Mouse (Mus musculus) neural tube, embryonic 13.5 days (tissue): Measurements from ENCODE around the gene Nrg3. TPM values are rescaled to one million over a fixed set of nuclear protein-coding genes. Genes with fewer than 3 reads are reported as not detected.

ENCODE experiments used
- ATAC-seq: fragments of 200-750 bp; cut with Nextera tagmentation; 2 replicates; pipeline ENCODE4 v1.8.0; 2017; ENCODE audit warnings: low read depth, mild to moderate bottlenecking, moderate TSS enrichment, moderate library complexity
- H3K27ac ChIP-seq: fragments of 300-500 bp; sonication (generic); replicated peaks from 2 replicates; pipeline ENCODE4 v1.5.1; 2015; ENCODE audit warnings: moderate library complexity, mild to moderate bottlenecking, inconsistent platforms
- H3K27me3 ChIP-seq: fragments of 300-500 bp; sonication (generic); 2 replicates; pipeline ENCODE4 v1.6.1; 2015; ENCODE audit warnings: mild to moderate bottlenecking, inconsistent platforms
- H3K36me3 ChIP-seq: fragments of 300-500 bp; sonication (generic); 2 replicates; pipeline ENCODE4 v1.6.1; 2015; ENCODE audit warnings: mild to moderate bottlenecking, inconsistent platforms
- H3K4me1 ChIP-seq: fragments of 300-500 bp; sonication (generic); replicated peaks from 2 replicates; pipeline ENCODE4 v1.6.1; 2015; ENCODE audit warnings: inconsistent platforms
- H3K4me2 ChIP-seq: fragments of 300-500 bp; sonication (generic); 2 replicates; pipeline ENCODE4 v1.6.1; 2015; ENCODE audit warnings: inconsistent platforms, mild to moderate bottlenecking, moderate library complexity
- H3K4me3 ChIP-seq: fragments of 300-500 bp; sonication (generic); 2 replicates; pipeline ENCODE4 v1.5.1; 2015; ENCODE audit warnings: mild to moderate bottlenecking, inconsistent platforms
- H3K9ac ChIP-seq: fragments of 300-500 bp; sonication (generic); 2 replicates; pipeline ENCODE4 v1.6.1; 2015; ENCODE audit warnings: moderate library complexity, mild to moderate bottlenecking, inconsistent platforms
- H3K9me3 ChIP-seq: fragments of 300-500 bp; sonication (generic); 2 replicates; pipeline ENCODE4 v1.6.1; 2016; ENCODE audit warnings: inconsistent platforms
- WGBS: fragments of 180-500 bp; shearing (Covaris S2); methylation state at CpG from one replicate; pipeline ENCODE4 v1.1.7; 2015; 5-methylcytosine and 5-hydroxymethylcytosine counted together
- microRNA-seq: library from miRNA; unstranded; fragments of <30 nt; microRNA quantifications from one replicate; pipeline ENCODE4, GENCODE M21; 2016
- polyA plus RNA-seq: library from polyadenylated mRNA; unstranded; fragments of >200 nt; fragmentation: Nextera tagmentation; extraction: Ambion mirVana; gene quantifications from 2 replicates; pipeline ENCODE4 v1.2.1, GENCODE M21; 2015

The Nrg3 gene
- polyA plus RNA-seq, 1 experiment from 2014 or later = 8.6 TPM

GRCm38 (mm10) chr14:38320619-38321340, 1152.1 kb downstream of the Nrg3 start:
- 78% methylated on average over 1 of the region's 1 CpGs for WGBS
- H3K4me3 ChIP-seq = no peak overlapping the region
- ATAC-seq = no peak
- no peak overlapping the region for H3K4me2 ChIP-seq
- no peaks in the 10 kb centered on the region for H3K36me3 ChIP-seq
- H3K9me3 ChIP-seq = no peaks in the 10 kb centered on the region
- H3K4me1 ChIP-seq = no peaks in the 10 kb centered on the region
- H3K27me3 ChIP-seq = no peaks in the 10 kb centered on the region
- H3K27ac ChIP-seq = no peak overlapping the region
- H3K9ac ChIP-seq = no peak overlapping the region

Small RNA genes within 50 kb of the gene (microRNA-seq; reads per million reads assigned to microRNA genes)
- gene Gm27332 = not detected
